Mouse (Mus musculus): ENCODE results near the gene Cebpa.
A peak's percentile ranks its signal among the peaks of the same experiment; 100 is the strongest.

Gene Cebpa

GRCm38 (mm10) chr7:35118841-35119413 is at the start of gene Cebpa:
Cebpa (plus strand) TSS chr7:35119293.
- peak; percentile 77 for DNase-seq

- DNase-seq, result no peak
These were observed 42.4 kb upstream of the Cebpa start for GRCm38 (mm10) chr7:35076645-35077044.

- no peak for DNase-seq
These were observed 38.2 kb upstream of the Cebpa start for GRCm38 (mm10) chr7:35080843-35081338.

GRCm38 (mm10) chr7:35081406-35082104 is 37.5 kb upstream of the Cebpa start:
- no peak for DNase-seq

- DNase-seq, result no peak
These were observed 34.3 kb upstream of the Cebpa start for GRCm38 (mm10) chr7:35084565-35085360.

- no peak for DNase-seq
These were observed 32.7 kb upstream of the Cebpa start for GRCm38 (mm10) chr7:35086271-35086861.

GRCm38 (mm10) chr7:35090550-35090949 is 28.5 kb upstream of the Cebpa start:
- DNase-seq, result no peak

GRCm38 (mm10) chr7:35094975-35095678 is 24.0 kb upstream of the Cebpa start:
- DNase-seq, result no peak

GRCm38 (mm10) chr7:35098777-35099176 is 20.3 kb upstream of the Cebpa start:
- no peak for DNase-seq

- DNase-seq, result no peak
These were observed 19.6 kb upstream of the Cebpa start for GRCm38 (mm10) chr7:35099528-35099927.

- DNase-seq, result no peak
These were observed 12.5 kb upstream of the Cebpa start for GRCm38 (mm10) chr7:35106614-35107013.

GRCm38 (mm10) chr7:35107630-35108029 is 11.5 kb upstream of the Cebpa start:
- DNase-seq, result no peak

- DNase-seq, result no peak
These were observed 11.0 kb upstream of the Cebpa start for GRCm38 (mm10) chr7:35108046-35108445.

GRCm38 (mm10) chr7:35108663-35109062 is 10.4 kb upstream of the Cebpa start:
- DNase-seq, result no peak

GRCm38 (mm10) chr7:35113136-35113535 is 6.0 kb upstream of the Cebpa start:
- DNase-seq, result no peak

GRCm38 (mm10) chr7:35113721-35114120 is 5.4 kb upstream of the Cebpa start:
- DNase-seq, result no peak

- no peak for DNase-seq
These were observed 2.6 kb upstream of the Cebpa start for GRCm38 (mm10) chr7:35116524-35116923.

GRCm38 (mm10) chr7:35117052-35117451 is 2.0 kb upstream of the Cebpa start:
- DNase-seq, result no peak

GRCm38 (mm10) chr7:35117761-35118098 is 1.4 kb upstream of the Cebpa start:
- no peak for DNase-seq

GRCm38 (mm10) chr7:35118099-35118781 is 853 bp upstream of the Cebpa start:
- peak; percentile 21 for DNase-seq

- no peak for DNase-seq
These were observed 533 bp downstream of the Cebpa start for GRCm38 (mm10) chr7:35119506-35120145.

Measured in thymus, postnatal 25 days (tissue).